Mouse (Mus musculus) frontal cortex, postnatal 14 days (tissue): ENCODE data around the gene Mgat4c.

Experiments used
- DNase-seq, 2 experiments: peaks; one replicate each; pipeline ENCODE4 v3.0.0; 2022; ENCODE audit warnings: low spot score in 2 of 2

The Mgat4c gene

DNA sequence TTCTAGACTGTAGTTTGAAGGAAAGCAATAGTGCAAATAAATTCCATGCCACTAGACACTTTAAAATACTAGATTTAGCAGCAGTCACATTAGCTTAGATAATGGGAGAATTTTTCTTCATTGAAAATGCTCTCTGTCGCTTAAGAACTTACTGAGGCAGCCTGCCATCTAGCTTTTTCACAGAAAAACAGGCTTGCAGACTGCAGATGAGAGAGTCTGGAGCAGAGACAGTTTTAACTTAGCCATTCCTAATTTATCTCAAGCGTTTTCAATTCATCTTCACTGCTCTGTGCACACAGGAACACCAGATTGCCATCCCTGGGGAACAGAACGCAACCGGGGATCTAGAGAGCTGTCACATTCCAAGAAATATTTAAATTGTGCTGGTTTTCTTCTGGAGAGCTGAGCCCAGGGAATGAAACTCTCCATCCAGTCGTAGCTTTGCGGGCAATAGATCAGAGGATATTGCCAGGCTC, at the start of gene Mgat4c:
Gene Mgat4c, plus strand, starts transcription at position 51 of the 476 bp plus-strand sequence.
- DNase-seq, result peak; percentile 38 to 49

GRCm38 (mm10) chr10:101635266-101635665, 46.0 kb upstream of the Mgat4c start:
- no peak for DNase-seq

DNA sequence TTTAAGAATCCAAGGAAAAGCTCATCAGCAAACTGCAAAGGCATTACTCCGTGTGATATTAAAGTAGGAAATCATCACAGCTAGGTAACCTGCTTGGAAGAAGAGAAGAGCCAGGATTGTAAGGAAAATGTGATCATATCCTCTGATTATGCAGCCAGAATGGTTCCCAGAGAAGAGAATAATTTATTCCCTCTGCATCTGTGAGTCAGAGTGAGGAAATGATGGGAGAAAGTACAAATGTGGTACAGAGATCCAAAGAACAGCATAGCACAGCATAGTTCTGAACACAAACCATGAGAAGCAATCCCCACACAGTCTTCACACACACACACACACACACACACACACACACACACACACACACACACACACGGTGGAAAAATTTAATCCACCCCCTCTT, 40.2 kb upstream of the Mgat4c start:
- DNase-seq, result no peak

DNA sequence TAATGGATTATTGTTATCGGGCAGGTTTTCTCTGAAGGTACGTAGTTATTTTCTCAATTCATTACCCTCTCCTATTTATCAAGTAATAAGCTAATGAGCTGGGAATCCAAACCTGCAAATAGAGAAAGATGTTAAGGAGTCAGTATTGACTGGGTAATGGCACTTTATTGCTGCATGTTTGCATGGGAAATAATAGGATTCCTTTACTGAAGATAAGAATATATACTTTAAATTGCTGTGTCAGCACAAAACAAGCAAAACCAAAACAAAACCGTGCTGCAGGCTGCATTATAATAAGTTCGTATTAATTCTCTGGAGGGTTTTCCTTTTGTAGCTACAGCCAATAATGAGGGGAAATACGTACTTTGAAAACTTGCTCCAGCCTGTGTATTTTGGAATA, 627 bp downstream of the Mgat4c start:
- no peak for DNase-seq

DNA sequence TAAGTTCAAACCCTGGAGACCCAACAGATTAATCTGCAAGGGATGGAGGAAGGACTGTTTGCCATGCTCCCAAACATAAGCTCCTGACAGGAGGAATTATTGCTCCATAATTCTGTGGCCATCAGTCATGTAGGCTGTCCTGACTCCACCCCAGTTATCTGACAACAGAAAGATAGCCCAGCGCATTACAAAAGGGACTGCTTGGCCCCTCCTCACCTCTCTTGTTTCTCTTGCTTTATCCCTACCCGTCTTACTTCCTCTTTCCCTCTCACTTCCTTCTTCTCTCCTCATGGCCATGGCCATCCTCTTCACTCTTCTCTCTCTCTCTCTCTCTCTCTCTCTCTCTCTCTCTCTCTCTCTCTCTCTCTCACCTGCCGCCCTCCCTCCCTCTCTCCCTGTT, 80.5 kb downstream of the Mgat4c start:
- DNase-seq, result no peak

GRCm38 (mm10) chr10:101770688-101771087, 89.4 kb downstream of the Mgat4c start:
- DNase-seq, result no peak

GRCm38 (mm10) chr10:101771157-101771556, 89.9 kb downstream of the Mgat4c start:
- DNase-seq, result no peak

DNA sequence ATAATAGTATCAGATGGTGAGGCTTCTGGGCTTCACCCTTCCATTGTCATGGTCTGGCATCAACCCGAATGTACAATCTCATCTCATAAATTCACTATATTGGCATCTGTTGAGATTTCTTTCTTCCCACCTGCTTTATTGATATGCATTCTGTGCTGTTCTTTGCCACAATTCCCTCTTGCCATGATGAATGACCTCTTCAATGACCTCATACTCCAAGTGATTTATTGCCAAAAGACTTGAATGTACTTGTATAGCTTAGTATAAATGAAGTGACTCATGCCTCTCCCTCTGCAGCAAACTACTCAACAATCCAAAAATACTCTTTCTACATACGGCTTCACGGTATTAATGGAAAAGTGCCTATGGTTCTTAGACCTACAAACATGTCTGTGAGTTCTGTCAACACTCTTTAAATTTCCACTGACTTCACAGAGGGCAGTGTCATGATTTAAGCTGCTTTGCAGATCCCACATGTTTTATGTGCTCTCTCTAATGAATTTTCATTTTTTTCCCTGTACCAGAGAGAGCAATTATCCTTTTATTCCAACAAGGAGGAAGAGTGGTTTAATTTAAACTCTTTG, 102.0 kb downstream of the Mgat4c start:
- DNase-seq, result no peak

GRCm38 (mm10) chr10:101795507-101795906, 114.2 kb downstream of the Mgat4c start:
- DNase-seq, result no peak

GRCm38 (mm10) chr10:101798831-101799474, 117.7 kb downstream of the Mgat4c start:
- DNase-seq, result no peak

DNA sequence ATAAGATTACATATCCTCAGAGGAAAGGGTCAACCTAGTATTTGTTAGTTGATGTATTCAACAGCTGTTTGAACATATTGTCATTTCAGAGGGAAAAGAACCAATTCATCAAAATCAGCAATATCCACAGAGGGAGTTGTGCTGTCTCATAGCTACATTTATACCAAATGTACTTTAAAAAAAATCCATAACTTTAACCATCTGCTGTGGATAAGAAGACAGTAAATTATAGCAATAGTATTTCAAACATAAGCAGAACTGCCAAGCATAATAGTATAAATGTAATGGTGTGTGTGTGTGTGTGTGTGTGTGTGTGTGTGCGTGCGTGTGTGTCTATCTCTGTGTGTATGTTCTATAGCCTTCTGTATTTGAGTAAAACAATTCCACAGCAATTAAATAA, 127.5 kb downstream of the Mgat4c start:
- no peak for DNase-seq

DNA sequence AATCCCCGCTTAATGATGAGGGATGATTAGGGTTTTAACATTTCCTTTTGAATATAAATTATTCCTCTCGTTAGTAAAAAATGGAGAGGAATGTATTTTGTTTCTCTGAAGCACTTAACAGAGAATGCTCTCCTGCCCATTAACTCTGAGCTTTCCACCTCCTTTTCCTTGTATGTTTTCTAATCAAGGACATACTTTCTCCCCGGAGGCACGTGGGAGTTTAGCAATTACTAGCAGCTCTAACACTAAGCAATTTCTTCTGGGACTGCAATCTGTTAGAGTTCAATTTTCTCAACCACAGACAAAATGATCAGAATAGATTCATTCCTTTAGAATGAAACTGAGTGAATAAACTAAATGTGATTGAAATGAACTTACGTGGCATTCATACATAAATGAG, 135.6 kb downstream of the Mgat4c start:
- no peak for DNase-seq

DNA sequence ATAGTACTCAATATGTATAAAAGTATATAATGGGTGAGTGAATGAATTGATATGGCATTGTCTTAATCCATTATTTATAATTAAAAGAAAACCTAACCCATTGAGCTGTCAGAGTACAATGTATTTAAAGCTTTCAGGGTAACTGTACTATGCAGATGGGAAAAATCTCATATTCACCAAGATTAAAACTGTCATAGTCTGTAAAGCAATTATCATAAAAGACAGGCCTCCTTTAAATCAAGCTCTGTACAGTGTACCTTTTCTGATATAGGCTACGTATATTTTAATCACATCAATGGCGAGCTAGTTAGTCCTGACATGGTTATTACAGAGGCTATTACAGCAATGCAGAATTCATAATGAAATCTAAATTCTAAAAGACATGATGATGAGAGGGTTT, 146.7 kb downstream of the Mgat4c start:
- DNase-seq, result no peak

DNA sequence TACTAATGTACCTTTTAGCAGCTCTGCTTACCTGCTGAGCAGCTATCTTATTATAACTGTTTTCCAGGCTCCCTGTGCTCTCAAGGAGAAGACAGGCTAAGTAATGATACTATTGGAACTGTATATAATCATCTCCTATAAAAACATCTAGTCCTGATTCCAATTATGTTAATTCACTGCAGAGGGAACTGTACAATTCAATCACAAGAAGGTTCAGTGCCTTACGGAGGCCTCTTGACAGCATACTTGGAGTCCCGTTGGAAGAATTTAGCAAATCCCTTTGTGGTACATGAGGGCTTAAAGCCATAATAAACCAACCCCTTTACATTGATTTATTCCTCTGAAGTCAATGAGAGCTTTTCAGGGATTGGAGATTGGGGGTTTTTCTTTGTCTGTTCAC, 174.8 kb downstream of the Mgat4c start:
- DNase-seq, result no peak

DNA sequence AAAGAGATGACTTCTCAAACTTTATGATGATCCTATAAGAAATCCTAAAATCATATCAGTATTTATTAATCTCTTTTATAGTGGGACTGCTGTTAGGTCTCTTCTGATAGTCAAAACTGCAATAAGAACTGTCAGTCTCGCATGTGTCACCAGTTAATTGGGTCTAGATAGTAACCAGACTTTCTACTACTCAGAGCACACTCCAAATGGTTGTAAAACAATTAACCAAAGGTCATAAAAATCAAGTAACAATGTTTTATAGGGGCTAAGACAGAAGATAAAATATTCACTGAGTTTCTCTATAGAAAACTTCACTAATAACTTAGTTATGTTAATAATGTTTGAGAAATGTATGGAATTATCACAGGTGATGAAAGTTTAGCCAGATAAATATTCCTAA, 208.6 kb downstream of the Mgat4c start:
- DNase-seq, result no peak

- no peak for DNase-seq
These were observed 236.1 kb downstream of the Mgat4c start for GRCm38 (mm10) chr10:101917328-101917814.

- no peak for DNase-seq
These were observed 316.3 kb downstream of the Mgat4c start for GRCm38 (mm10) chr10:101997612-101998011.

DNA sequence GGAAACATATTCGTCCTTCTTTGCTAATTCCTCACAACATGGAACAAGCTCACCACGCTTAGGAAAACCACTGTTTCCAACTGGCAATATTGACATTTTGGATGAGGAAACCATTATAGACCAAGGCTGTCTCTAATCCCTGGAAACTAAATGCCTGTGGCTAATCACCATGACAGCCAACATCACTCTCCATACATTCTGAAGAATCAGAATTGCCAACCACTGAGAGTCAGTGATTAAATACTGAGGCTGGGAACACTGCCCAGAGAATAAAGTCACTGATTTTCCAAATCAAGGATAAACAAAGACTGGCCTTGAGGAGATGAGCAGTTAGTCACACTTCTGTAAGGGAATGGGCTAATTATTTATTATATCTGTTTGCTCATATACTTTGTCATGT, 361.2 kb downstream of the Mgat4c start:
- DNase-seq, result no peak

- DNase-seq, result no peak
These were observed 374.9 kb downstream of the Mgat4c start for GRCm38 (mm10) chr10:102056218-102056617.

DNA sequence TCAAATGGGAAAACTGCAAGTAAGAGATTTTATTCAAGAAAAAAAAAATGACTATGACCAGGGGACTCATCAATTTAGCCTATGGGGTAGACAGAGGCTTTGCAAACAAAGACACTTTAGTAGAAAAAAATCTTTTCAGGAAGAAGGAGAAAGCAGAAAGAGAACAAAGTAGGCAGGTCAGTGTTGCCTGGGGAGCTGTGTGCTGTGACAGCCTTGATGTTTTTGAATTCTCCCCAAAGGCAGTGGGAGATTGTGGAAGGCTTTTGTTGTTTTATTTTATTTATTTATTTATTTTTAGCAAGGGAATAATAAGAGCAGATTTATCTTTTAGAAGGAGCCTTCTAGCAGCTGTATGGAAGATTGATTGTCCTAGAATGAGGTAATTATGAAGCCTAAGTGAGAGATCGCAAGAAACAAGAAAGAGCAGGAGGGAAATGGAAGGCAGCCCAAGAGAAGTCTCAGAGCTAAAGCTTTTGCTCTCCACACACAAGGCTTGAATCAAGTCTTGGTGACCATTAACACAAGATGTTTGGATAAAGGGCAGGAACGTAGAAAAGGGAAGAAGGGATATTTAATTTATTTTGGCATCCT, 375.8 kb downstream of the Mgat4c start:
- DNase-seq, result no peak

DNA sequence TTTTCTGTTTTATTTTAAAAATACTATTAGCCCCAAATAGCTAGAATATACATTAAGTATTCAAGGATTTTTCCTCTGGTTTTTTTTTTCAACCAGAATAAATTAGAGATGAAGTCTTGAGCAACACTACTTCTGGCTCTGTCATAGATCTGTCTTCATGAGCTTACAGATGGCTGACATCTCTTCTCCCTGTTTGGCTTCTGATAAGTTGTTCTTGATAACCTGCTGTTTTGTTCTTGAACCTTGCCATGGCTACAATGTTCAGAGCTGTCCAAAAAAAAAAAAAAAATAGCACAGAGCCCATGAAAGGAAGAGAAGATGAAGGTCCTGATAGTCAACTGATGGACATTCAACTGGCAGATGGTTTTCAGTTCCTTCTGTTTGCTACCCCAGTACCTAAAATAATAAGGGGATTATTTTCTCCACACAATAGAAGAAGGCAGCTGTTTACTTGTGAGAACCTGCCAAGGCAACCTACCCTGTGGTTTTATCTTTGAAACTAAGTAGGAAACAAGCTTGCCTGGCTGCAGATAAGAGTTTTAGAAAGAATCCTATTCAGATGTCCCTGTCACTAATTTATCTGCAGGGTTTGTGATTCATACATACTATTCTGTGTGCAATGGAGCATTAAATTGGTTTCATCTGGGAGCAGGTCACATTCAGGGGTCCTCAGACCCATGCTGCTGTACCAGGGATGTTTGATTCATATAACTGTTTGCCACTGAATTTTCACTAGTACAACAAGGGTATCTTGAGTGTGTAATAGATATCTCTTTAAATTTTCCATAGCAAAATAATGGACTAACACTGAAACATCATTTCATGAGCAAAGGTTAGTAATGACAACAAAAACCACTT, 393.5 kb downstream of the Mgat4c start:
- DNase-seq, result no peak

DNA sequence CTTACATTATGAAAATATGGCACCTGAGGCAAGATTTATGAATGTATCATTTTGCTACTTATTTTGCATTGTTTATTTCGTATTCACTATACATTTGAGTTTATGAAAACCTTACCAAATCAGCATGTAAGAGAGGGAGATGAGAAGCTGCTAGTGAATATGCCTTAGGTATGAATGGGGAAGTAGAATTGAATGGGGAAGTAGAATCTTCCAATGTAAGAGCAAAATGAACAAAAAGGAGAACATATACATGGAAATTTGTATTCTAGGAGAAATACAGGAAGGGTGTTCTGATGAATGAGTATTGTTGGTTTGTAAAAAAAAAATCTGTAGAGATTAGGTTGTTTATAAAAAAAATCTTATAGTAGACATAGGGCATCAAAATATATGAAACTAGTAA, 441.9 kb downstream of the Mgat4c start:
- no peak for DNase-seq
